Mouse (Mus musculus): Measurements from ENCODE around the gene Zfp334. TPM values are rescaled to one million over a fixed set of nuclear protein-coding genes. Genes with fewer than 3 reads are reported as not detected.

Gene Zfp334
- polyA plus RNA-seq (2015; fragmentation: Nextera tagmentation; extraction: Ambion mirVana), result 0.54 and 0.60 TPM in 2 replicates

GRCm38 (mm10) chr2:165387844-165388495 is at the start of gene Zfp334:
Zfp334 (minus strand) TSS chr2:165388259.
- DNase-seq (ENCODE audit: low spot score), result no peak

GRCm38 (mm10) chr2:165428694-165429093 is 40.6 kb upstream of the Zfp334 start:
- no peak for DNase-seq (ENCODE audit: low spot score)

- DNase-seq (ENCODE audit: low spot score), result no peak
These were observed 32.1 kb upstream of the Zfp334 start for GRCm38 (mm10) chr2:165420195-165420594.

- no peak for DNase-seq (ENCODE audit: low spot score)
These were observed 31.6 kb upstream of the Zfp334 start for GRCm38 (mm10) chr2:165419670-165420111.

- no peak for DNase-seq (ENCODE audit: low spot score)
These were observed 30.5 kb upstream of the Zfp334 start for GRCm38 (mm10) chr2:165418577-165418976.

GRCm38 (mm10) chr2:165417291-165417690 is 29.2 kb upstream of the Zfp334 start:
- no peak for DNase-seq (ENCODE audit: low spot score)

GRCm38 (mm10) chr2:165415795-165416194 is 27.7 kb upstream of the Zfp334 start:
- no peak for DNase-seq (ENCODE audit: low spot score)

- DNase-seq (ENCODE audit: low spot score), result no peak
These were observed 27.2 kb upstream of the Zfp334 start for GRCm38 (mm10) chr2:165415141-165415721.

- no peak for DNase-seq (ENCODE audit: low spot score)
These were observed 26.3 kb upstream of the Zfp334 start for GRCm38 (mm10) chr2:165414321-165414720.

GRCm38 (mm10) chr2:165413884-165414283 is 25.8 kb upstream of the Zfp334 start:
- DNase-seq (ENCODE audit: low spot score), result no peak

GRCm38 (mm10) chr2:165407700-165408301 is 19.7 kb upstream of the Zfp334 start:
- peak; percentile 45 for DNase-seq (ENCODE audit: low spot score)

GRCm38 (mm10) chr2:165405351-165405750 is 17.3 kb upstream of the Zfp334 start:
- no peak for DNase-seq (ENCODE audit: low spot score)

- no peak for DNase-seq (ENCODE audit: low spot score)
These were observed 16.9 kb upstream of the Zfp334 start for GRCm38 (mm10) chr2:165404951-165405350.

- no peak for DNase-seq (ENCODE audit: low spot score)
These were observed 10.2 kb upstream of the Zfp334 start for GRCm38 (mm10) chr2:165398164-165398785.

- no peak for DNase-seq (ENCODE audit: low spot score)
These were observed 9.6 kb upstream of the Zfp334 start for GRCm38 (mm10) chr2:165397502-165398163.

- no peak for DNase-seq (ENCODE audit: low spot score)
These were observed 8.9 kb upstream of the Zfp334 start for GRCm38 (mm10) chr2:165396831-165397501.

GRCm38 (mm10) chr2:165392156-165392555 is 4.1 kb upstream of the Zfp334 start:
- no peak for DNase-seq (ENCODE audit: low spot score)

GRCm38 (mm10) chr2:165391561-165391960 is 3.5 kb upstream of the Zfp334 start:
- DNase-seq (ENCODE audit: low spot score), result peak; percentile 50

- no peak for DNase-seq (ENCODE audit: low spot score)
These were observed 1.4 kb upstream of the Zfp334 start for GRCm38 (mm10) chr2:165389299-165389952.

- no peak for DNase-seq (ENCODE audit: low spot score)
These were observed 689 bp downstream of the Zfp334 start for GRCm38 (mm10) chr2:165387370-165387769.
